Mouse (Mus musculus): Measurements from ENCODE around the gene Csf3r.

The Csf3r gene

DNA sequence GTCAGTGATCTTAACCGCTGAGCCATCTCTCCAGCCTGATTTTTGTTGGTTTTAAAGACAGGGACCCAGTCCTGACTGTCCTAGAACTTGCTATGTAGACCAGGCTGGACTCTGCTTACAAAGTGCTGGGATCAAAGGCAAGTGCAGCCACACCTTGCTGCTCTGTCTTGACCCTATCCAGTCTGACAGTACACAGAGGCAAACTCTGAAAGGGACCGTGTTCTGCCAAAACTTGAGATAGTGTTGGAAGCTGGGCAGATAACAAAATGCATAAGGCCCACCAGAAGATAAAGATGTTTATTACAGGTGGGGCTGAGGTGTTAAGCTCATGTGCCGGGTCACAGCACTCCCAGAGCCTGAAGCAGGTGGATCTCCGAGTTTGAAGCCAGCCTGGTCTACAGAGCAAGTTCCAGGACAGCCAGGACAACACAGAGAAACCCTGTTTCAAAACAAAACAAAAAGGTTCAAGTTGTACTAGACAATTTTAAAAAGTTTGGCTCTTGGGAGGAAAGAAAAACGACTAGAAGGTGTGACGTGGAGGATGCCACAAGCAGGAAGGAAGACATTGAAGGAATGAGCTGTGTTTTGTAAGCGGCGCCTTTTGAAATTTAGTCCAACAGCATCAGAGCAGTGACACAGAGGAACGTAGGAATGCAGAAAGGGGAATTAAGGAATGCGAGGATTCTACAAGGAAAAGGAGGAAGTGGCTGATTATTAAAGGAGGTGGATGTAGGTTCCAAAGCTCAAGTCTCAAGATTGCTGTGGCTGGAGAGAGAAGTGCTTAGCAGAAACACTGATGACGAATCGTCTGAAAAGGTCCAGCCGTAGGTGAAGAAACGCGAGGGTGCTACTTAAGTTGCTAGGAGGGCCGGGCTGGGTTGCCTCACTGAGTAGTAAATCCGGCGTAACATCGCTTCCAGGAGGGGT is 33.1 kb downstream of the Csf3r start:
- DNase-seq = no peak

DNA sequence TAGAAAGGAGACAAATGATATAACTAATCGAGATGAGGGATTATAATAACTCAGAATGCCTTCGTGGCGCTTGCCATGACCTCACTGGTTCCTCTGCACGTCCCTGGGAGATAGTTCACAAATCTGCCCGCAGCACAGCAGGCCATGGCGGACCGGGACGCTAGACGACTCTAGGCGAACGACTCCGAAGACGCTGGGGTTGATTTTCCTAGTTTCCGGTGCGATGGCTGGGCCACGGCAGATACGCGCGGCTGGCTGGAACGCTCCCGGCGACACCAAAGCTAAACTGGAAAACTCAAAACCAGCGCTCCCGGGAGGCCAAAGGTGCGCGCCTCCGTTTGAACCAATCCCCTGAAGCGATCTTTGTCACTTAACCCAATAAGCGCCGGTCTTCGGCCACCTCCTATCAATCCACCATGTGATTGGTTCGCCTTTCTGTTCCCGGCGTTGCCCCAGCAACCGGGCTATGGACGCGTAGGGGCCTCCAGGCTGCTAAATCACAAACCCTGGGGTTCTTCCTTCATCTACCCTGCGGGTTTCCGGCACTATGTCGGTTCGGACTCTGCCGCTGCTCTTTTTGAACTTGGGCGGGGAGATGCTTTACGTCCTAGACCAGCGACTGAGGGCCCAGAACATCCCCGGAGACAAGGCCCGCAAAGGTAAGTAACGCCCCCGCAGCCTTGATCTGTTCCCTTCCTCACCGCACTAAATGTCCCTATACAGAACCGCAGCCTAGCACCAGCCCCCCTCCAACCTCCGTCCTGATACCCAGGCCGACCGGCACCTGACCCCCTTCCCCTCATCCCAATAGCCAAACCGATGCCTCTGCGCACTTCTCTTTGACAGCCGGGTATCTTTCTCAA is 34.0 kb downstream of the Csf3r start, which contains the start of gene Oscp1:
Oscp1 (plus strand) TSS at position 432 of the 863 bp plus-strand sequence.
- DNase-seq = peak; percentile 95

DNA sequence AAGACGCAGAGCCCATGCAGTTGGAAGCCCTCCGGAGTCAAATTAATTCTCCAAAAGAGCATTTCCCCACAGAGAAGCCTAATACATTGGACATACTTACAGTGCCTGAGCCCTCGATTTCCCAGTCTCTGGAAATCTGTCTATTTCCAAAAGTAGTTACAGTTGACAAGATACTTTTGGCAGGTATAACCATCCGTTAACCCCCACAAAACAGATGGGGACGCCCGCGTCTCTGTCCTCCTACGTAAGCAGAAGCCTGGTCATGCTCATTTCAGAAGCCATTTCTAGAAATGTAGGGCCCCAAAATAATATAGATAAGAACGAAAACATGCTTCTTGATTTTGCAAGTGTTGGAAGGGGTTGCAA is 34.6 kb downstream of the Csf3r start:
- DNase-seq = peak; percentile 82

DNA sequence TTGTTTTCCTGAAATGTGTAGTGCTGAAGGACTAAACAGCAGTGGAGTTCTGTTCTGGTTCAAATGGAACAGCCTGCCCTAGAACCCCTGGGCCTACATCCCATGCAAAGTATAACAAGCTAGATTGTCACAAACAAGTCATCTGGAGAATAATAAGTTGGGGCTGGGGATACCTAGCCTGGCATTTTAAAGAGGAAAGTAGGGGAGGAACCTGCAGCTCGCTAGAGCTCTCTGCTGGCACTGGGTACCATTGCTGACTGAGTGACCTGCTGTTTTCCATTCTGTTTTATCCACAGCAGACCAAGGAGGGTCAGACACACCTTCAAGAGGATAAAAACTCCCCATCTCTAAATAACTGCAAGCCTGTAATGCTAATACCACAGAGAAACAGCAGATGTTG is 38.5 kb downstream of the Csf3r start:
- DNase-seq = peak; percentile 34

DNA sequence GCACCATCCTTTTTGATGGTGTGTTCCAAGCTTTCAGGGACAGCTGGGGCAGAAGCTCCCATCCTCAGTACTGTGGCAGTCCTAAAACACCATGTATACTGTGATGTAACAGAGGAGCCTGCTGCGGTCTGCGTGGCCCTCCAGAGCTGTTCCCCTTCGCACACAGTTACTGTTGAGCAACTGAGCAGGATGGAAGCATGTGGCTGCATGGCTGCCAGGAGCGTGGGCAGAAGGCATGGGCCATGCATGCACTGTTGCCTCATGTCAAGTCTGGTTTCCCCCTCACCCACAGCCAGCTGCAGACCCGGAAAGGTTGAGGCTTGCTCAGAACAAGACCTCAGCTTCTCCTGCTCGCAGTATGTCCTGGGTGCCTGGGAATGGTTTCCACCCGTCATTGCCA is 40.9 kb downstream of the Csf3r start:
- peak; percentile 29 for DNase-seq

DNA sequence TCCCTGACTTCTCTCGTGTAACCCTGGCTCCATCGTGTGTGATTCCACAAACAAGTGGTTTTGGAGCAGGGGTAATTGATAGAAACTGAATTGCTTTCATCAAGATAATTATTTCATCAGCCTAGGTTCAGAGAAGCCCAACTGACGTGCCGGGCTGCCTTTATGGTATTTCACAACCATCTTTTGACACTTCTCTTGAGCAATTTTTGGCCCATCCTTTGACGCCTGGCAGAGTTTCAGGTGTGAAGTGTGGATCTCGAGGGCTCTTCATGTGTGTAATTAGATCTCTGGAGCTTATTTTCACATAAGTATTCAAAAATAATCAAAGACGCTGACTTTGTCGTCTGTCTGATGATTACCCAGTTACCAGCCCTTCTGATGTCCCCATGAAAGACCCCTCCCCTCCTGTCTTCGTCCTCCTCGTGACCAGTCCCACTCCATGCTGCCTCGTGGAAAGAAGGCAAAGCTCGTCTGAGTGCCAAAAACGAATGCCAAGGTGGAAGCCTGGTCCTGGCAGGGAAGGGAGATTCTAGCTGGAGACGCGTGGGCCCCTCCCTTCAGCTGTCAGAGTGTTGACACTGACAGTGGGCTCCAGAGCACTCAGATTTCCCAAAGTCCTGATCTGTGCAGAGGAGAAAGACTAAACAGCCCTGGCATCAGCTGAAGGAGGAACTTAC is 43.2 kb downstream of the Csf3r start:
- DNase-seq = peak; percentile 29

DNA sequence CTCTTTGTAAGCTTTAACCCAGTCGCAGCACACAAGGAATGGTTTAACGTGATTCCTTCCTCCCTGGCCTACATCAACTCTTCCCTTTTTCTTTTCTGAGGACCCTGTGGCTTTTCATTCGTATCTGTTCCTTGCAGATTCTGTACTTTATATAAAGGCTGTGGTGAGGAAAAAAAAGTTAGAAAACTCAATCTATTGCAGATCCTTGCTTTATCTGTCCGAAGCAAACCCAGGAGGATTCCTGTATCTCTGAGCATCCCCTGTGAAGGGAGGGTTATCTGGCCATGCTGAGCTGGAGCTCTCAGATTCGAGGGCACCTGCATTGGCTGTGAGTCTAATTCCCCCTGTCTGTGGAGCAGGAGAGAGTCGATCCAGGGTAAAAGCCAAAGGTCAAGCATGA is 44.5 kb downstream of the Csf3r start:
- DNase-seq = no peak

DNA sequence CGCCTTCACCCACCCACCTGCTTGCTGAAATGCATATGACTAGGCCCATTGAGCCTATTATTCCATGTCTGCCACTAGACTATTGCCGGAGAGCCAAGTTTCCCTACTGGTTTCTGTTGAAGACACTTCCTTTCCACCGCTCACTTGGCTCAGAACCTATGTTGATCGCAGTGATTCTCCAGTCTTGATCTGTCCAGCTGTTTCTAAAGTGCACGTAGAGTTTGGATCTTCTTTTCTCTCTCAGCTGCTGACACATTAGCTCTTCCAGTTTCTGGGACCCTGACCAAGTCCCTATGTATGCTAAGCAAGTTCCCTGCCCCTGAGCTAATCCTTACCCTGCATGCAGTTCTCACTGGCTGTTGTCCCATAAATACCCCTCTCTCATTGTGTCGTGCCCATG is 53.5 kb downstream of the Csf3r start:
- DNase-seq = no peak

DNA sequence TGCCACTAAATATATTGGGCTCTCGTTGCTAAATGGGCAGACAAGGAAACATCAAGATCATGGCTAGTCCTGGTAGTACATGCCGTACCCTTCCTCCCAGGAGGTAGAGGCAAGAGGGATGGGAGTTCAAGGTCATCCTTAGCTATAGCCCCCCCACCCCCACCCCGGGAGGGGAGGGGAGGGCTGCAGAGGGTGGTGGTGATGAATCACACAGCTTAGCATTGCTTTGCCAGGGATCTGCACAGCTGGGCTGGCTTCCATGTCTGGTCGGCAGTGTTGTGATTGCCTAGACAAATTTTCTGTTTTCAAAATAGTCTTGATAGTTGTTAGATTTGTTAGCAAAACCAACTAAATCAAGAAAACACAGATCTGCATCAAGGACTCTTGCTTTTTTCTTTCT is 54.9 kb downstream of the Csf3r start:
- DNase-seq = no peak

DNA sequence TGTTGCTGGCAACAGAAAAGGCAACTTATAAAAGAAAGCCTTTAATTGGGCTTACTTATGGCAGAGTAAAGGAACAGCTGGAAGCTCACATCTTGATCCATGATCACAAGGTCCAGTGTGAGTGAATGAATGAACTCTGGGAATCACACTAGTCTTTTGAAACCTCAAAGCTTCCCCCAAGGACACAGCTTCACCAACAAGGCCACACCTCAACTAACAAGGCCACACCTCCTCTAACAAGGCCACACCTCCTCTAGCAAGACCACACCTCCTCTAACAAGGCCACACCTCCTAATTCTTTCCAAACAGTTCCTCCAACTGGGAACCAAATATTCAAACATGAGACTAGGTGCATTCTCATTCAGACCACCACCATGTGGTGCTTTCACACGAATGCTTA is 57.3 kb downstream of the Csf3r start:
- DNase-seq = no peak

DNA sequence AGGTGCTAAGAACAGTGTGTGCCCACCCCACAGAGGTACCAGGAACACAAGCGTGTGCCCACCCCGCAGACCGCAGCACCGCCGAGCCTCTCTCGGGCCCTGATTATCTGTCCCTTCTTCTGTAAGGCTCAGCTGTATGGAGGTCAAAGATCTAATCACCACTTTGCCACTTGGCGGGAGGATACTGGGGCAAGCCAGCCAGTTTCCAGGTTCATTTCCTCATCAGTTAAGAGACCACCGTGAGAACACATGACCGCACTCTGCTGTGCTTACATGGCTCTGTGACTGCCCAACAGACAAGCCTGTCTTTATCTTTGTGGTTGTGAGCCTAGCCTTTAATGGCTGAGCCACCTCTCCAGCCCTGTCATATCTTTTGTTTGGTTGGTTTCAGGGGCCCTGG is 58.7 kb downstream of the Csf3r start:
- DNase-seq = no peak

DNA sequence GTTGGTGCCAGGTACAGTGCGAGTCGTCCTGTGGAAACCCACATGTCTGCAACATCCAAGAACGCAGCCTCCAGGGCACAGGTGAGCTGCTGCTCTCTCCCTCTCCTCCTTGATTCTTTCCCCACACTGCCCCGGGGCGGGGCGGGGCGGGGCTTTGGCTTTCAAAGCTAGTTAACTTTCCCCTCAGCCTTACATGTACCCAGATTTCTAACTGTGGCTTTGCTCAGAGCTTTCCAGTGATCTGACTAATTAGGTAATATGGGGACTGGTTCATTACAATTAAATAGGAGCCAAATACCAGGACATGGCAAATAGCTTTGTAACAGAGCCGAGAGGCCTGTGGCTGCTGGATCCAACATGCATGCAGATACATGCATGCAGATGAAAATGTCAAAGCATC is 60.0 kb downstream of the Csf3r start:
- DNase-seq = no peak

DNA sequence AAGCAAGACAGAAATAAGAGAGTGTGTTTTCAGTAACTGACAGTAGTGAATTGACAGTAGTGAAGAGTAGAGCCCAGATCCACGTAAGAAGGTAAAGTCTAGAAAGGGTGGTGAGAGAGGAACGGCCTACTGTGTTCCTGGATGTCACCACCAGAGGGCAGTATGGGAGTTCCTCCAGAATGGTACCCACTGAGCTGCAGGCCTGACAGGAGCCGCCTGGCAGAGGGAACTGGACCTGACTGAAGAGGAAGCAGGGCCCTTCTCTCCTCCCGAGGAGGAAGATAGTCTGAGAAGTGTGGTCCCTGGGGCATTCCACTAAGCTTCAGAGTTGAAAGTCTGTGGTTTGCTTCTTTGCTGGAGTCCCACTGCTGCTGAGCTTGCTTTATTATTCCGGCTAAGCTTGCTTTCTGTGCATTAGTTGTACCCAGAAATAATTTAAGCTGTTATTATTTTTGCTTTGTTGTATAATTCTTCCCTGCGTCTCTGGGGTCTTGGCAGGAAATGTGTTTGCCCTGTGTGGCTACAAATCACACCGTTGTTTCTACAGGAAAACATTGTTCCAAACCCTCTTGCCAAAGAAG is 61.7 kb downstream of the Csf3r start:
- peak; percentile 75 for DNase-seq

DNA sequence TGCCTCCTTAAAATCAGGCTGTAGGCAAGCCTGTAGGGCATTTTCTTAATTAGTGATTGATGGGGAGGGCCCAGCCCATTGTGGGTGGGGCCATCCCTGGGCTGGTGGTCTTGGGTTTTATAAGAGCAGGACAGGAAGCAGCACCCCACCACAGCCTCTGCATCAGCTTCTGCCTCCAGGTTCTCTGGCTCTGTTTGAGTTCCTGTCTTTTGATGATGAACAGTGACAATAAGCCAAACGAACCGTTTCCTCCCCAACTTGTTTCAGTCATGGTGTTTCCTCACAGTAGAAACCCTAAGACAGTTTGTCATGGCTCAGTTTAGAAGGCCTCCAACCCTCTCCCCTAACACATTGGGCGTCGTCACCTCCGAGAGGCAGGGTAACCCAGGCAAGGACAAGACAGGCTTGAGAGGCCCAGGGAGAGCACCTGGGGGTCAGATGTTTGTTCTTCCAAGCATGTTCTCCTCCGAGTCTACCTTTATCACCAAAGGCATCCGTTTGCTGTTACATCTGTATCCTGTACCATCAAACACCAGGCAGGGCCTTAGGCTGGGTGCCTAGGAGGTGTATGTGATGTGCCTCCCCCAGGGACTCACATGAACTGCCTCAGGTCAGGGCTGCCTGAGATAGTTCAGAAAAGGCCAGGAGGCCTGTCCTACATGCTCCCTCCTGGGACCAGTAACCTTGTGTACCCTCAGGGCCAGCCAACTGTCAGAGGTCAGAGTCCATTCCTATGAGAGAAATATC is 65.9 kb downstream of the Csf3r start:
- DNase-seq = no peak

DNA sequence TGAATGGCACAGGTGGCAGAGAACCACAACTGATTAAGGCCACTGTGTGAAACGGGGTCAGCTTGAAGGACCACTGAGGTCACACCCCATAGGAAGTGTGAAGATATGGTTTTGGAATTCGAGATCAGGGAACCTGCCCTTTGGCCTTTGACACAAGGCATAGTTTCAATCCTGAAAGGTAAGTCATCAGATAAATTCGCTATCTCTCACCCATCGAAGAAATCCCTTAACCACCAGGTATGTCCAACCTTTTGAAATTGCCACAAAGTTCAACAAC is 66.4 kb downstream of the Csf3r start:
- no peak for DNase-seq

DNA sequence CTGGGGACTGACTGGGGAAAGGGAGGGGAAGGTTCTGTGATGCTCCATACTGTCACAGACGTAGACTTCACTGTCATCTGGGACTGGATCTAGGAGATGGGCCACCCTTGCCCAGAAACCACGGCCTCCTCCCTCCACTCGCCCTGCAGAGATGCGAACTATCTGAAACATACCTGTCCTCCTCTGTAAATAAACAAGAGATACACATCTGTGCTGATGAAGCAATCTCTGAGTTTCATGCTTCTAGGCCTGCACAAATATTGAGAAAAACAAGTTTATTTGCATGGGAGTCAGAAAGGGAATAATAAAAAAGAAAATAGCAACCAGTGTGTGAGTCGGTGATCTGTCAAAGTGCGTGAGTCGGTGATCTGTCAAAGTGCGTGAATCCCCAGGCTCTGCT is 67.5 kb downstream of the Csf3r start:
- DNase-seq = no peak
